Mouse (Mus musculus): ENCODE measurements at regions not wholly inside any gene's neighbourhood (a gene's known extent, or its start where the extent isn't known, plus 50 kb on each side); places are given as distances from the start of the nearest gene placed in this dataset.
A peak's percentile ranks its signal among the peaks of the same experiment; 100 is the strongest.

DNA sequence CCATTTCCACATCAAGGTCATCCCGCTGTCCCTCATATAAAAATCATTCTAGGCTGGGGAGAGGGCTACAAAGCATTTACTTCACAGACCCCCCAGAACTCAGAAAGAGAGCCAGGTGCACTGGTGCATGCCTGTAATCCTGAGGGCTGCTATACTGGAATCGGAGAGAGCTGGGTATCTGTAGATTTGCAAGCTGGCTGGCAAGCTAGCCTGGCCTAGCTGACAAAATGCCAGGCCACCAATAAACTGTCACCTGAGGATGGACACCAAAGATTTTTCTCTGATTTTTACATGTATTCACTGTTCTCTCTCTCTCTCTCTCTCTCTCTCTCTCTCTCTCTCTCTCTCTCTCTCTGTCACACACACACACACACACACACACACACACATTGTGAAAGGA is 98.1 kb upstream of the Gm6657 start:
- no peak for DNase-seq (ENCODE audit: low read depth, low spot score)

DNA sequence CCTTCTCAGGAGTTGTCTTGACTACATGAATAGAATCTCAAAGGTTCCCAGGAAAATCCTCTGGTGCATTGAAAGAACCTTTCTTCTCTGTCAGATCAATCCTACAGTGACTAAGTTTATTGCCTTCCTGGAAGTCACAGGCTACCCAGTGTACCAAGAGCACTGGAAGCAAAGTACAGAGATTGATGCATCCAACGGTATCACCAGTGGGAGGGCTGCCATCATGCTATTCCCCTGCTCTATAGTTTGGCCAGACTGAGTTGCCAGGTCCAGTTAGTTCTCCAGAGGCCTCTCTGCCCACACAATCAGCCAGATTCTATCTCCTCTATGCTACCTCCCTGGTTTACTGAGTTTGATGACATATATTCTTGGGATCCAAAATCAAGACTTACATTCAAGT is 96.9 kb upstream of the Gm6657 start:
- no peak for DNase-seq (ENCODE audit: low read depth, low spot score)

DNA sequence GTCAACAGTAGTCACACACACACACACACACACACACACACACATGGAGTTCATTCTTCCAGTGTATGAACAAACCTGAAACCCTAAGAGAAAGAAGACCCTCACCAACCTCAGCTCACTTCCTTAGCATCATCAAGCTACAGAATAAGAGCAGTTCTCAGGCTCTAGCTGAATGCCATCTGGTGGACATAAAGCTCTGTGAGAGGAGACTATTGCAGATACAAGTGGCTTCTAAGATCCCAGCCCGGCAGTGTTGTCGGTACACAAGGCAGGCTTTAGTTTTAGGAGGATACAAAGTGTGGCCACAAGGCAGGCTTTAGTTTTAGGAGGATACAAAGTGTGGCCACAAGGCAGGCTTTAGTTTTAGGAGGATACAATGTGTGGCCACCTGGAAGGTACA is 96.3 kb upstream of the Gm6657 start:
- DNase-seq (ENCODE audit: low read depth, low spot score) = peak; percentile 60

DNA sequence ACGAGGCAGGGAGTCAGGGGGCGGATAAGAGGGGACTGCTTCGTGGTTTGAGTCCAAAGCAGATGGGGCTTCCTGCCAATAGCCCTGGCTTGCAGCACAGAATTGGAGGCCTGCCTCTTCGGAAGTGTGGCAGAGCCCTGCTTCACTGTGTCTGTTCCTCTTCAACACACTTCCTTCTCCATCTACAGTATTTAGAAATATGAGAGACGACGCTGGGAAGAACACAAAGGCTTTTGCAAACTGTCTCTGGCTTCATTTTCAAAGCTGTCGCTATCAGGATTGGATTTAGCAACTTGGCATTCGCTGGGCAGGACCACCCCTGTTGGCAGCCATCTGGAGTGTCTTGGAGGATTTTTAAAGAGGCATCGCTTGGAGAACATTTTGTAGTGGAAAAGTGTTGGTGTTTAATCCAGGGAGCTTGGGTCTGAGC is 95.3 kb upstream of the Gm6657 start:
- peak; percentile 88 for DNase-seq (ENCODE audit: low read depth, low spot score)

DNA sequence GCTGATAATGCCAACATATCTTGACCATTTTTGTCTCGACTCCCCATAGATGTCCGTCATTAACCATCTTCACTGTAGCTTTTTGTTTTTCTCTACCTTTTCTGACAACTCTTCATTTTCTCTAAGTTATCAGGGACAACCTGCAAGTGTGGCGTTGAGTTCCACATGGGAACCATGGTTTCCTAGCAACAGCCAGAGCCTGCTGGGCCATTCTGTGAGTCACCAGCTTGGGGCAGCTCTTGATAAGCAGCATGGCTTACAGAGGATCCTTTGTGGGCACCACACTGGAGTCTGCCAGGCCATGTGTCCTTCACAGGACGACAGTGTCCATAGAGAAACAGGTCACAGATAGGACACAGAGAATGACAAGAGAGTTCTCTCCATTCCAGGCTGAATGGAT is 94.3 kb upstream of the Gm6657 start:
- peak; percentile 89 for DNase-seq (ENCODE audit: low read depth, low spot score)

DNA sequence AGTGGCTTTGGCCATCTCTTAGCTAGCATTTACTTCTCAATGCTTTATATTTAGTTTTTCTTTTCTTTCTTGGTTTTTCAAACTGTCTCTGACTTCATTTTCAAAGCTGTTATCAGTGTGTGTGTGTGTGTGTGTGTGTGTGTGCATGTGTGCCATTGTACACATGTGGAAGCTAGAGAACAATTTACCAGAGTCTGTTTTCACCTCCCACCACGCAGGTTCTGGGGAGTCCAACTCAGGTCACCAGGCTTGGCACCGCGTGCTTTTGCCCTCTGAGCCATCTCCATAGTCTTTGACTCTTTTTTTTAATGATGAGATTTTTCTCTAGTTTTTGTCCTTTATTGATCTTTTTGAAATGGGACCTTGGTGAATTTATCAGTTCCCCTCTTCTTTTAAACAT is 93.3 kb upstream of the Gm6657 start:
- no peak for DNase-seq (ENCODE audit: low read depth, low spot score)

DNA sequence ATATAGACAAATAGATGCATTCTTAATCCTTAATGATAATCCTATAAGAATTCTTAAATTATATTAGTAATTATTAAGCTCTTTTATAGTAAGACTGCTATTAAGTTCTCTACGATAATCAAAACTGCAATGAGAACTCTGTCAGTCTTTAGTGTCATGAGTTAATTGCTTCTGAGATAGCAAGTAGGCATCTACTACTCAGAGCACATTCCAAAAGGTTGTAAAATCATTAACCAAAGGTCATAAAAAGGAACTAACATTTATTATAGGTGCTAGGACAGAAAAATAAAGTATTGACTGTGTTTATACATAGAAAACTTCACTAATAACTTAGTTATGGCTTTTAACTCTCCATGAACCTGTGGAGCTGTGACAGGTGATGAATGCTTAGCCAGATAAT is 84.1 kb upstream of the Gm6657 start:
- DNase-seq (ENCODE audit: low read depth, low spot score) = no peak

DNA sequence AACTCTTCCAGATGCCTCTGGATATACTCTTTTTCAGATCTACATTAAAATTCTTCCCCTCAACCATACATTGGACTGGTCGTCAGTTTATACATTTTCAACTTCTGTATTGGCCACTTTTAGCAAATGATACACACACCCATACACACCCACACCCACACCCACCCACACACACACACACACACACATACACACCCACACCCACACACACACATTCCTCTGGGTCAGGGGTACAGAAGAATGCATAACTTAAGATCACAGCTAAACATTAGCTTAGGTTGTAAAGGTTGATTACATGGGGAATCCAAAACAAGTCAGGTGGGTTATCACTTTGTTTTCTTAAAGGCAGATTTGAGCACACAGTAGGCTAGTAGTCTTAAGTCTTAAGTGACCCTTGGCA is 75.9 kb upstream of the Gm6657 start:
- DNase-seq (ENCODE audit: low read depth, low spot score) = no peak

DNA sequence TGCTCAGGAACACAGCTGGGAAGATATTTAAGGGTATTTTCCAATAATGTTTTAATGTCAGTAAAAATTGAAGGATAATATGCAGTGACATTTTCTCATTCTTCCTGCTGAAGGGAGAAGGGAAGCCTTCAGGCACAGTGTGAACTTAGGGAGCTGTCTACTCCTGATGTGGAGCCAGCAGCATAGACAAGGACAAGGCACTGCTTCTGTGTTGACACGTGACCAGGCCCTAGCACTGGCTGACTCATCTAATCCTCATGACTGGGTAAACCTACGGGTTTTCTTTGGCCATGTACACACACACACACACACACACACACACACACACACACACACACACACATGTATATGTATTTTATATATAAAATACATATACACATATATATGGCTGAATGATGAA is 74.8 kb upstream of the Gm6657 start:
- no peak for DNase-seq (ENCODE audit: low read depth, low spot score)

DNA sequence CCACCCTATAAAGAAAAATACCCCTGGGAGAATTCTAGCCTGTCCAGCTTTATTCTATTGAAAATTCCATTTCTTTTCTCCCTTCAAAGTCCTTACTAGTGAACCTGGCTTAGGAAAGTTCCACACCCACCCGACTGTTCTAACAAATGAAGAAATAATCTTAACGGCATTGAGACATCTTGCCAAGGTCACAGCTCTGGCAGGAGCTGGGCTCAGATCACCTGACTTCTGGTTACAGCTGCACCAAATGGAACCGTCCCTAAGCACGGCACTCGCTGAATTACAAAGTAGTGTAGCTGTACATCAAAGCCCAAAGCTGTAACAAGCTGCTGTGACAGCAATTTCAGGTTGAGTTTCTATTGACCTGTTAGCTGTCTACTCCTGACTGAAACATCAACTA is 74.2 kb upstream of the Gm6657 start:
- no peak for DNase-seq (ENCODE audit: low read depth, low spot score)

DNA sequence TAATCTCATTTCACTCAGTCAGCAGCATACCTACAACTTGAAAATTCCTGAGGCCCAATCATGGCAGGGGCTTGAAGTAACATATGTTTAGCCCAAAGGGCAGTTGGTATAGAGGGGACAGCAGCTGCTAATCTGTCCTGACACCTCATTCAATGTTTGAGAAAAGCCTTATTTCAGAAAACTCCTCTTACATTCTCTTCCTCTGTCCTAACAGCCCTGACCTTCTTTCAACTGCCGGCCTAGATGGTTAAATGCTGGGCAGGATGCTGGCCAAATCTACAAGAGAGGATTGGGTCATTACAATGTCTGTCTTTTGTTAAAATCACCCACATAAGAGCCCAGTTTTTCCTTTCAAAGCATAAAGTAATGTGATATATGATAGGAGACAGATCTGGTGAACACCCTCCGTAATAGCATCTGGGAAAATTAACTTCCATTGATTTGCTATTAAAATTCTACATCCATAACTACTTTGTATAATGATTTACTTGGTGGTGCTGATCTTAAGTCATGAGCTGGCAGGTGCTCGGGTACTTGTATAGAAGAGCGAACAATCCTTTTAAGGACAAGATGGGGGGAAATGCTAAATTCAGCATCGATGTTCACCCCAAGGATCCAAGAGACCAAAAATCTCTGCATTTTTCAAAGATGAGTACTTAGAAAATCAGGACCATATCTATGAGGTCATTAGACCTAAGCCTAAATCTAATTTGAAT is 64.8 kb upstream of the Gm6657 start:
- DNase-seq (ENCODE audit: low read depth, low spot score) = no peak

DNA sequence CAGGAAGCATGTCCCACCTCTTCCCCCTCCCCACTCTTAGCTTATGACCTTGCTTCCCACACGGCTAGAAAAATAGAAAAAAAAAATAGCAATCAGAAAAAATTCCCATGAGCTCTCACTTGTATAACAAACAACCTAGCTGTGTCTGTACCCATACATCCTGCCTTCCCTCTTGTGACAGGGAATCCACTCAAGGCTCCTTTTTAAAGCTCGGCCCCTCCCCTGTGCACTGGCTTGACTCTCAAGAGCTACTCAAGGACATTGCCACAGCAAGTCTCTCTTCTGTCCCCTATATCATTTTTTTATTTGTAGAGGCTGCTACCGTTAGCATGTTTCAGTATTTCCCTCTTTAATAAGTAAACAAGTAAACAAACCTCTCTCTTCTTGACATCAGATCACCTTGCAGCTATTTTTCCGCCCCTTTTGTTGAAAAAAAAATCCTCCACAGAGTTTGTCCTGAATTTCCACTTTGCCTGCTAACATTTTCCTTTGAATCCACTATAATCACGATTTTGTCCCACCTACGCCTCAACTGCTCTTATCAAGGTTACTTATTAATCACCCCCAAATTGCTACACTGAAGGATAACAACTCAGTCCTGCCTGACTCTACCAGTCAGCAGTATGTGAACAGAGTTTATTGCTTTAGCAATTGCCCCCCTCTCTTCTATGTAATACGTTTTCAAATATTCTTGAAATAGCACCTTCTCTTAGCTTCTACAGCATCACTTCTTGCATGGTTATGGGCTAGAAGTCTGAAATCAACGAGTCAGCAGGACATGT is 61.8 kb upstream of the Gm6657 start:
- no peak for DNase-seq (ENCODE audit: low read depth, low spot score)

DNA sequence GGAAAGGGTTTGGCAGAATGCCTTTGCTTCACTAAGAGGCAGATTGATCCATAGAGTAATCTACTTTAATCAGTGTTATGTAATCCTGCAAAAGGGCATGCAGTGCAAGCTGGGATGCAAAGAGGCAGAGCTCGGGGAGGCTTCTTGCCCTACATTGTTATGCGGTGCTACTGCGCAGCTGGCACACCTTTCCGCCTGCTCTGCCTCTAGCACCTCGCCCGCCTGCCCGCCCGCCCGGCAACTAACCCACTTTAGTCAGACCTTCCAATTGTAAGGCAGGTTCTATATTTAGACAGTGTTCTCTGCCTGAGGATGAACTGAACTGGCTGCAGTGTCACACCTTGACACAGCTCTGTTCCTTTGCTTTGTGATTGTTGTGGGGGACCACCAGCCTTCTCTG is 60.7 kb upstream of the Gm6657 start:
- peak; percentile 73 for DNase-seq (ENCODE audit: low read depth, low spot score)

DNA sequence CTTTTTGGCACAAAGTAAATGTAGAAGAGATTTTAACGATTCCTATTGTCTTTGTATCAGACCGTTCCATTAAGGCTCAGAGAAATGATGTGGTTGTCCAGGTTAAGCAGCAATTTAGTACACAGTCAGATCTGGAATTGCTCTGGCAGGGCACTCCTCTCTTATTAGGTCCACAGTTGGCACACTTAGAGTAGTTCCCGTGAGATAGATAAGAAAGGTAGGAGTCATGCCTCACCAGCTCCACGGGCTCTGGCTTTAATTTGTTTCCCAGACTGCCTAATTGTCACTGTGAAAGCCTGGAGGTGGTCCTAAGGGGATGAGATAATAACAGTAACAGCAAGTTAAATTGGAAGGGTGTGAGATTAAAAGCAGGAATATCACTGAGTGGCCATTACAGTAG is 60.1 kb upstream of the Gm6657 start:
- DNase-seq (ENCODE audit: low read depth, low spot score) = no peak

DNA sequence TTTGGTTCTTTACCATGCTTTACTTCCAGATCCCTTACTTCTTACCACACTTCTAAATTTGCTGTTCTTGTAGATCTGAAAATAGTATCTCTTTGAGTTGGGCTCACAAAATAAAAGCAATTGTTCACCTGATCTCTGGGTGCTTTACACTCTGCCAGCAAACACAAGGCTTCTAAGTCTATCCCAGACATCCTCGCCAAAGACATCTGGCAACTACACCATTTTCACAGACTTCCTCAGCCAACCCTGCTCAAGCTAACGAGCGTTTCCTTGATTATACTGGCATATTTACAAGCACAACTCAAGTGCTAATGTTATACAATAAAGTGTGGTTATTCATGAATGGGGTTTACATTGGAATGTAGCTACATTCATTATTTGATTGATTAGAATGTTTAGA is 56.8 kb upstream of the Gm6657 start:
- DNase-seq (ENCODE audit: low read depth, low spot score) = peak; percentile 37

DNA sequence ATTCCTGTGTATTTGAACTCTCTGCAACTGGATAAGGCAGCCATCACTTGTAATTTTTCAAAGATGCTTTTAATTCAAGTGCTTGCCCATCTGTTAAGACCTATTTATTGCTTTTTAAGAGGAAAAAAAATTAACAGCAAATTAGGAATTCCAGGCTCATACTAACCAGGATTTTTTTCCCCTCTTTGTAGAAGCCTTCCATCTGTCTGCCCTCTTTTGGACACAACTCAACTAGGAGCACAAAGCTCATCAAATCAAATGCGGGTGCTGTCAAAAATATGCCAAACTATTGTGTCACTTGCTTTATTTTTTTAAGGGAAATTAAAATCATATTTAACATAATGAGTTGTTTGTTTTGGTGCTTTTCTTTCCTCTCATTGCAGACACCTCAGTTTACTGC is 55.6 kb upstream of the Gm6657 start:
- DNase-seq (ENCODE audit: low read depth, low spot score) = no peak

Data from brain, adult 2 months (tissue).